Mouse (Mus musculus): ENCODE measurements around the gene Atp5g2.
"Not testable (repeated sequence)": the region's sequence is repeated elsewhere in the genome, so short reads cannot be mapped to it uniquely, and the experiment has no call there.

The Atp5g2 gene

DNA sequence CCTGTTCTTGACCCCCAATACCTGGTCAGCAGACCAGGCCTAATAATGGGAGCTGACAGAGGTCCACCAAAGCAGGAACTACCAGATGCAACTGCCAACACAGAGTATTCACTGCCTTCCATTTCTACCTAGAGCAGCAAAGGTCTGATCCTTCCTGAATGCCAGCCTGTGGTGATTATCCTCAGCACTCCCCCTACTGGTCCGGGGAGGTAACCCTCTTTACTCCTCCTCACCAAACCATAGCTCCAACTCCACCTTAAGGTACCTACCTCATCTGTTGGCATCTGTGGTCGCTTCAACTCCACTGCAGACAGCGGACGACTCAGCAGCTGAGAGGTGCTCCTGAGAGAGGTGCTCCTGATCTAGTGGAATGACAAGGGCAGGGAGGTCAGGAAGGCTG is 6.7 kb downstream of the Atp5g2 start:
- peak; percentile 39 to 75 for DNase-seq

DNA sequence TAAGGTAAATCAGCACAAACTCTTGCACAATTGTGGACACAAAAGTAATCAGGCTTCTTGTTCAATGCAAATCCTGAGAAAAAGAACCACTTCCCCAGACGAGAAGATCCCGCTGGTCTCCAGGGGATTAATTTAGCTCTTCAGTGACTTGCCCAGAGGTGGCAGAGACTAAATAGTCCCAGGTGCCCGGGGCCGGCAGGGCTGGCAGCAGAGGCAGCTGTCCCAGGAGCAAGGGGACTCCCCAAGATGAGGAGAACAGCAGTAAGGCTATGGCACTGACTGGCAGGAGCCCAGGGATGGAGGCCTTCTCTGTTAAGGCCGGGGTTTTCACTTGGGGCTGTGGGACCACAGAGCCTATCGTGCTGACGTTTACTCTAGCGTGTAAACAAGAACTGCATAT is 8.3 kb downstream of the Atp5g2 start:
- no peak for DNase-seq

GRCm38 (mm10) chr15:102662601-102663000 is 9.6 kb downstream of the Atp5g2 start:
- not testable (repeated sequence) for DNase-seq

- peak; percentile 19 to 38 for DNase-seq
Observed at GRCm38 (mm10) chr15:102657926-102658381, 14.2 kb downstream of the Atp5g2 start.

DNA sequence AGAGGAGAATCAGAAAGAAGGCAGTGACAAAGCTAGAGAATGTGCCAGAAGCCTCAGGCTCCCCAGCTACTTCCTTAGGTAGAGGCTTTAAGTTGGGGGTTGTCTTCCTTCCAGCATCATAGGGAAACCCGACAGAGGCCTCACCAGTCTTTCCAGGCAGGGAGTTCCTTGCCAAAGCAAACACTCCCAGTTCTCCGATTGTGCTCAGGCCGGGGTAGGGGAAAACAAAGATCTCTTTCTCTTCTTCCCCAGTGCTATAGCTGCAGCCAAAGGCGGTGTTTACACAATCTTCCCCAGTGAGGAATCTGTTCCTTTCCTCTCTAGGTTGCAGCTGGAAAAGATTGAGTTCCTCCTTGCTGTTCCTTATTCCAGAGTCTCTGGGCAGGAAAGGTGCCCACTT is 15.5 kb downstream of the Atp5g2 start:
- peak; percentile 64 to 76 for DNase-seq

DNA sequence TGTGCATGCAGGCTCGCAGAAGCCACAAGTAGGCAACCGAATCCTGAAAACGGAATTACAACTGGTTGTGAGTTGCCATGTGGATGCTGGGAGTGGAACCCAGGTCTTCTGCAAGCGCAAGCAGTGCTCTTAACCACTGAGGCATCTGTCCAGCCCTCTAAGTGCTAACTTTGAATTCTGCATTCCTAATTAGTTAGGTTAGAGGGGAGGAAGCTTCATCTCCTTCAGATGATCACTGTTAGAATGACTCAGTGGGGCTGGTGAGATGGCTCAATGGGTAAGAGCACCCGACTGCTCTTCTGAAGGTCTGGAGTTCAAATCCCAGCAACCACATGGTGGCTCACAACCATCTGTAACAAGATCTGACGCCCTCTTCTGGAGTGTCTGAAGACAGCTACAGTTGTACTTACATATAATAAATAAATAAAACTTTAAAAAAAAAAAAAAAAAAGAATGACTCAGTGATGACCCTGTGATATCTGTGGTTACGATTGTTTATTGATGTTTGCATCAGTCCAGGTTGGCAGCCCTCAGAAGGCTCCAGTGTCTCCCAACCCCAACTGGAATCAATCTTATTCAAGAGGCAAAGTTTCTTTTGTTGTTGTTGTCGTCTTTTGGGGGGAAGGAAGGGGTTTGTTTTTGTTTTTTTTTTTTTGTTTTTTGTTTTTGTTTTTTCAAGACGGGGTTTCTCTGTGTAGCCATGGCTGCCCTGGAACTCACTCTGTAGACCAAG is 20.1 kb downstream of the Atp5g2 start:
- not testable (repeated sequence) for DNase-seq

DNA sequence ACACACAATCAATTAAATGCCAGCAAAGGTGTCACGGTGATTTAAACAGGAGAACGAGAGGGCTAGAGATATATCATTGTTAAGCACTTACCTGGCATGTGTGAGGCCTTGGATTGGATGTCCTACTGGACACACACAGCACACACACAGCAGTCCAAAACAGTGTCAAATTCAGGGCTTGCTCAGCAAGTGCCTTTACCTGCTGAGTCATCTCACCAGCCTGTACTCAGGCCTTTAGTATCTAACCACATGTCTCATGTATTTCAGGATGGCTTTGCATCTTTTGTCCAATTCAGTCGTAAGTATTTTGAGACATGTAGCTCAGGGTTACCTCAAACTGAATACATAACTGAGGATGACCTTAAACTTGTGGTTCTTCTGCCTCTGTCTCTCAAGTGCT is 21.0 kb downstream of the Atp5g2 start:
- no peak for DNase-seq

- no peak for DNase-seq
Observed at GRCm38 (mm10) chr15:102635817-102636216, 36.3 kb downstream of the Atp5g2 start.

DNA sequence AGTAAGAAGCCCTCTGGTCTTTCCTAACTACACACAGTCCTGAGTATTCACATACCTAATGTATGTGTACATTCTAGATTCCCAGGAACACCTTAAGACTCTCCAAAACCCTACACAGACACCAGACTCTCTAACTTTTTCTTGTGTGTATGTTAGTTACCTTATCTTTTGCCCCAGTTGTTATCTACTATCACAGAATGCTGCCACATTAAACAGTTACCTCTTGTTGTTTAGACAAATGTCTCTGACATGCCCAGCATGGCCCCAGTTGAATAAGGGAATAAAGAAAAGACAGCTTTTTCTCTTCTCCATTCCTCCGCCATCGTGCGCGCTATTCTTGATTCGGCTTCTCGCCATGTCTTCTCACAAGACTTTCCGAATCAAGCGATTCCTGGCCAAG is 37.5 kb downstream of the Atp5g2 start:
- DNase-seq, result no peak

DNA sequence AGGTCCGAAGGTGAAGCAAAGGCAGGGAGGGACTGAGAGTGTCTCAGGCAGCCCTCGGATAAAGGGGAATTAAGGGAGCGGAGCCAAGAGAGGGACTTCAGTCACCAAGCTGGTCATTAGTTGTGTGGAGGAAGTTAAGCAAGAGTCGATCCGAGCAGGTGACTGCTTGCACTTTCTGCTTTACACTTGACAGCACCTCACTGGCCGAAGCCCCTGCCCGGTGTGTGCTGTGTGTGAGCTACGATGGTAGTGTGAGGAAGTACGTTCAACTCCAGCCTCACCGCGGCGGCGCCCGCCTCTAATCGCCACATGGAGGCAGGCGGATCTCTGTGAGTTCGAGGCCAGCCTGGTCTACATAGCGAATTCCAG is 46.5 kb downstream of the Atp5g2 start:
- DNase-seq, result no peak

- DNase-seq, result peak; percentile 99 to 100
Observed at GRCm38 (mm10) chr15:102624970-102625686, 47.0 kb downstream of the Atp5g2 start, which contains the start of the genes Gm28047 and Atf7. Gene Gm28047, minus strand, starts transcription at chr15:102625067. Gene Atf7, minus strand, starts transcription at chr15:102625464.

DNA sequence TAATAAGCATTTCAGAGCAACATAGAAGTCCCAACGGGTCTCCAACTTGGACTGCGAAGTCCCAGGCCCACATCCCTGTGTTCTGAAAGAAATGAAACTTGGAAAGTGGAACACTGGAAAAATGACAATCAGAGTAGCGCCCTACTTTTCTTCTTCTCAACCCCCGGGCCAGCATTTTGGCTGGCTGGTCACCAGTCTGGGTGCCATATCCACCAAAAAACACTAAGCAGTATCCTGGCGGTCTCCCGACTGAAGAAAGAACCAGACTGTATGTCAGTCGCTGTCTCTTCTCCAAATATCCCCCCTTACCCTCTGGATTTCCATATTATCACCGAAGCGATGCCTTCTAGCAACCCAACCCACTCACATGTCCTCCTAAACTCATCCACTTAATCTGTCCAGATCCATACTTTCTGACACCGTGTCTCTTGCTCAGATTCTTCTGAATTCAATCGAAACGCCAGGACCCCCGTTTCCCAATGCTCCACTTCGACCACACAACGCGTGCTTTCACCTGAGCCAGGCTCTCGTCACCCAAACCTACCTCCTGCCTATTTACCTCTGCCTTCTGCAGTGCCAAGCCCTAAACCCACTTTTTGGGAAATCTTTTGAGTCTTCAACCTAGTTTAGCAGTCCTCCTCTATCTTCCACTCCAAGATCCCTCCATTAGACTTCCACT is 47.7 kb downstream of the Atp5g2 start:
- peak; percentile 29 to 39 for DNase-seq

DNA sequence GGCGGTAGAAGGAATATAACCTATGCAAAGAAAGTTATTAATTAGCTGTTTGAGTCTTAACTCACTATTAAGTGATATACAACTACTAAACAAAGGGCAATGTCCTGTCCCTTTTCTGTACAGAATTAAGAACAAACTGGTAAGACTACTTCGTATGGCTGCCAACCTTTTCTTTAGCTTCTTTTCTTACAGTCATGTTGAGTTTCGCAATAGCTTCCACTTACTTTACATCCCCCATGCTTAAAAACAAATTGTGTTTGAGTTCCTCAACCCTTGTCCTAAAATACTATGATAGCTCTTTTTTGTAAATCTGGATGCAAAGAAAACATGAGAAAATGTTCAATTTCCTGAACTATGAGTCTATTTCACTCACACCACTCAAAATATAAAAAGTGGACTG is 49.0 kb downstream of the Atp5g2 start:
- no peak for DNase-seq

GRCm38 (mm10) chr15:102622536-102622935 is 49.6 kb downstream of the Atp5g2 start:
- DNase-seq, result no peak

- no peak for DNase-seq
Observed at GRCm38 (mm10) chr15:102620765-102621164, 51.4 kb downstream of the Atp5g2 start.

DNA sequence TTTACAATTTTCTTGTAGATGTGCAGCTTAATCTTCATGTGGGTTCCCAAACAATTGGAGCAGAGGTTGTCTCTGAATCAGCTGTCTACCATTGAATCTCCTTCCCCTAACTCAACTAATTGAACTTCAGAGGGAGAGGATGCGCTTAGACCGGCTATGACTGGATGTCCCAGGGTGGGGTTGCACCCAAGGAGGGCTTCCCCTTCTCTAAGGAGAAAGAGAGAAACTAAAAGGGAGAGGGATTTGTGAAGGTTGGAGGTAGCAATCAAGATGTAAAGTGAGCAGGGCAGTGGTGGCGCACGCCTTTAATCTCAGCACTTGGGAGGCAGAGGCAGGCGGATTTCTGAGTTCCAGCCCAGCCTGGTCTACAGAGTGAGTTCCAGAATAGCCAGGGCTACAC is 52.7 kb downstream of the Atp5g2 start:
- no peak for DNase-seq

DNA sequence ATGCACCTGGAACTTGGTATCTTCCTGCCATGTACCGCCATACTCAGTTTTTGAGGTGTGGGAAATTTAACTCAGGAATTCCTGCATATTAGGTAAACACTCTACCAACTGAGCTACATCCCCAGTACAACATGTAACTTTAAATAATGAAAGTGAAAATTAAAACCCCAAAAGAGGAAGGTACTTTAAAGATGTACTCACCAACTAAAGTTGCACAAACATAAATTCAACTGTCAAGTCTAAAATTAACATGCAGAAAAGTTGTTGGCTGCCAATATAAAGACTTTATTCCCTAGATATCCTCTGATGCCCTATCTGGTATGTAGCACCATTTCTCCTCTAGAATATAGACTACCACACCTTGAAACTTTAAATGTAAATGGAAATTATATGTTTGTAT is 54.5 kb downstream of the Atp5g2 start:
- DNase-seq, result no peak

GRCm38 (mm10) chr15:102616174-102616573 is 56.0 kb downstream of the Atp5g2 start:
- no peak for DNase-seq

- no peak for DNase-seq
Observed at GRCm38 (mm10) chr15:102614224-102614623, 57.9 kb downstream of the Atp5g2 start.

DNA sequence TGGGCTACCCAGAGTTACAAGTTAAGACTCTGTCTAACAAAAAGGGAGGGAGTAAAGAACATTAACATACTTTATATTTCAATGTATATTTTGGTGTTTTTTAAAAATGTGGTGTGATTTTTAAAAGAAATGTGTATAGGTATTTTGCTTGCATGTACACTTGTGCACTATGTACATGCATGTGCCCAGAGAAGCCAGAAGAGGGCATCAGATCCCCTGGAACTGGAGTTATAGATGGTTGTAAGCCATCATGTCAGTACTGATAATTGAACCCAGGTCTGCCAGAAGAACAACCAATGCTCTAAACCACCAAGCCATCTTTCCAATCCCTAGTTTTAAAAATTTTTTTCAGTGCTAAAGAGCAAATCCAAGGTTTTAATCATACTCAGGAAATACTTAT is 59.2 kb downstream of the Atp5g2 start:
- DNase-seq, result no peak
